Mouse (Mus musculus): ENCODE data around the gene Hp. TPM values are rescaled to one million over a fixed set of nuclear protein-coding genes. Genes with fewer than 3 reads are reported as not detected.
A peak's percentile ranks its signal among the peaks of the same experiment; 100 is the strongest.

Gene Hp
- total and polyA plus RNA-seq, 2 experiments from 2014 or later: 0.41 TPM; not detected in 1

GRCm38 (mm10) chr8:109607650-109608049 lies 28.7 kb upstream of the Hp start:
- H3K27ac ChIP-seq: no peak overlapping the region
- 10% methylated on average over 12 of the region's 12 CpGs for WGBS
- H3K27me3 ChIP-seq (ENCODE audit: insufficient read depth, low read length): no peaks in the 10 kb centered on the region
- peak overlapping the region; percentile 71 for H3K9ac ChIP-seq (replicated peaks; ENCODE audit: low read length)
- H3K9me3 ChIP-seq (ENCODE audit: low read length): no peaks in the 10 kb centered on the region
- peak overlapping the region; percentile 63 for H3K4me3 ChIP-seq (ENCODE audit: low read length)
- DNase-seq (ENCODE audit: low spot score) (peak; percentile 3), ATAC-seq (no peak)
- peaks cover 15% of the 10 kb centered on the region for H3K36me3 ChIP-seq (ENCODE audit: insufficient read depth, low read length)
- no peak for TF ChIP-seq CTCF (IDR thresholded peaks at IDR 0.05; ENCODE audit: low read depth)
- peak overlapping the region; percentile 96 for H3K4me2 ChIP-seq (ENCODE audit: low read depth, low read length)
- H3K4me1 ChIP-seq (ENCODE audit: insufficient read depth, low read length): peaks cover 10% of the 10 kb centered on the region; the same call in 1 of the 2 replicates

GRCm38 (mm10) chr8:109606725-109607124 lies 27.8 kb upstream of the Hp start:
- H3K4me3 ChIP-seq (ENCODE audit: low read length): no peak overlapping the region
- no peak for TF ChIP-seq CTCF (IDR thresholded peaks at IDR 0.05; ENCODE audit: low read depth)
- H3K4me2 ChIP-seq (ENCODE audit: low read depth, low read length): no peak overlapping the region
- no peak overlapping the region for H3K27ac ChIP-seq
- no peak overlapping the region for H3K9ac ChIP-seq (replicated peaks; ENCODE audit: low read length)
- DNase-seq (ENCODE audit: low spot score): no peak
- no peaks in the 10 kb centered on the region for H3K27me3 ChIP-seq (ENCODE audit: insufficient read depth, low read length)
- no peaks in the 10 kb centered on the region for H3K9me3 ChIP-seq (ENCODE audit: low read length)
- no peak for ATAC-seq
- 81% methylated on average over 2 of the region's 2 CpGs for WGBS
- H3K36me3 ChIP-seq (ENCODE audit: insufficient read depth, low read length): peaks cover 22% of the 10 kb centered on the region
- peaks cover 10% of the 10 kb centered on the region; the same call in 1 of the 2 replicates for H3K4me1 ChIP-seq (ENCODE audit: insufficient read depth, low read length)

- ATAC-seq (no peak), DNase-seq (ENCODE audit: low spot score) (peak; percentile 46)
- Histone ChIP-seq H3K4me3 (ENCODE audit: low read length) (no peak overlapping the region), H3K9ac (replicated peaks; ENCODE audit: low read length) (no peak overlapping the region), H3K27me3 (ENCODE audit: insufficient read depth, low read length) (no peaks in the 10 kb centered on the region), H3K4me2 (ENCODE audit: low read depth, low read length) (no peak overlapping the region), H3K9me3 (ENCODE audit: low read length) (no peaks in the 10 kb centered on the region), H3K36me3 (ENCODE audit: insufficient read depth, low read length) (peaks cover 12% of the 10 kb centered on the region), H3K4me1 (ENCODE audit: insufficient read depth, low read length) (no peaks in the 10 kb centered on the region), H3K27ac (no peak overlapping the region)
- WGBS: 52% methylated on average over 8 of the region's 8 CpGs
- TF ChIP-seq CTCF (IDR thresholded peaks at IDR 0.05; ENCODE audit: low read depth): peak; percentile 88
These were observed 16.9 kb upstream of the Hp start for GRCm38 (mm10) chr8:109595854-109596253.

GRCm38 (mm10) chr8:109593117-109593788 lies 14.3 kb upstream of the Hp start:
- peak; percentile 66 for TF ChIP-seq CTCF (IDR thresholded peaks at IDR 0.05; ENCODE audit: low read depth)
- H3K27ac ChIP-seq: no peak overlapping the region
- ATAC-seq: no peak
- no peaks in the 10 kb centered on the region for H3K9me3 ChIP-seq (ENCODE audit: low read length)
- no peak overlapping the region for H3K4me3 ChIP-seq (ENCODE audit: low read length)
- 77% methylated on average over 6 of the region's 6 CpGs for WGBS
- H3K4me1 ChIP-seq (ENCODE audit: insufficient read depth, low read length): no peaks in the 10 kb centered on the region
- no peak overlapping the region for H3K4me2 ChIP-seq (ENCODE audit: low read depth, low read length)
- peak; percentile 56 for DNase-seq (ENCODE audit: low spot score)
- peaks cover 12% of the 10 kb centered on the region for H3K36me3 ChIP-seq (ENCODE audit: insufficient read depth, low read length)
- no peak overlapping the region for H3K9ac ChIP-seq (replicated peaks; ENCODE audit: low read length)
- H3K27me3 ChIP-seq (ENCODE audit: insufficient read depth, low read length): no peaks in the 10 kb centered on the region

GRCm38 (mm10) chr8:109592164-109592563 lies 13.2 kb upstream of the Hp start:
- no peak overlapping the region for H3K9ac ChIP-seq (replicated peaks; ENCODE audit: low read length)
- DNase-seq (ENCODE audit: low spot score) (no peak), ATAC-seq (no peak)
- H3K27ac ChIP-seq: no peak overlapping the region
- H3K27me3 ChIP-seq (ENCODE audit: insufficient read depth, low read length): no peaks in the 10 kb centered on the region
- no peak overlapping the region for H3K4me2 ChIP-seq (ENCODE audit: low read depth, low read length)
- TF ChIP-seq CTCF (IDR thresholded peaks at IDR 0.05; ENCODE audit: low read depth): no peak
- no peaks in the 10 kb centered on the region for H3K4me1 ChIP-seq (ENCODE audit: insufficient read depth, low read length)
- 69% methylated on average over 5 of the region's 5 CpGs for WGBS
- peaks cover 12% of the 10 kb centered on the region for H3K36me3 ChIP-seq (ENCODE audit: insufficient read depth, low read length)
- H3K9me3 ChIP-seq (ENCODE audit: low read length): no peaks in the 10 kb centered on the region
- H3K4me3 ChIP-seq (ENCODE audit: low read length): no peak overlapping the region

- WGBS: 88% methylated on average over 3 of the region's 3 CpGs
- Histone ChIP-seq H3K36me3 (ENCODE audit: insufficient read depth, low read length) (peaks cover 12% of the 10 kb centered on the region), H3K4me1 (ENCODE audit: insufficient read depth, low read length) (no peaks in the 10 kb centered on the region), H3K4me2 (ENCODE audit: low read depth, low read length) (no peak overlapping the region), H3K9me3 (ENCODE audit: low read length) (no peaks in the 10 kb centered on the region), H3K27ac (no peak overlapping the region), H3K9ac (replicated peaks; ENCODE audit: low read length) (no peak overlapping the region), H3K4me3 (ENCODE audit: low read length) (no peak overlapping the region), H3K27me3 (ENCODE audit: insufficient read depth, low read length) (no peaks in the 10 kb centered on the region)
- TF ChIP-seq CTCF (IDR thresholded peaks at IDR 0.05; ENCODE audit: low read depth): no peak
- ATAC-seq: no peak
- DNase-seq (ENCODE audit: low spot score): no peak
These were observed 12.4 kb upstream of the Hp start for GRCm38 (mm10) chr8:109591367-109591766.

- H3K4me2 ChIP-seq (ENCODE audit: low read depth, low read length): no peak overlapping the region
- no peak overlapping the region for H3K27ac ChIP-seq
- no peak for TF ChIP-seq CTCF (IDR thresholded peaks at IDR 0.05; ENCODE audit: low read depth)
- ATAC-seq (no peak), DNase-seq (ENCODE audit: low spot score) (no peak)
- H3K36me3 ChIP-seq (ENCODE audit: insufficient read depth, low read length): peaks cover 12% of the 10 kb centered on the region
- H3K9ac ChIP-seq (replicated peaks; ENCODE audit: low read length): no peak overlapping the region
- 89% methylated on average over 9 of the region's 9 CpGs for WGBS
- H3K4me1 ChIP-seq (ENCODE audit: insufficient read depth, low read length): no peaks in the 10 kb centered on the region
- H3K9me3 ChIP-seq (ENCODE audit: low read length): no peaks in the 10 kb centered on the region
- no peak overlapping the region for H3K4me3 ChIP-seq (ENCODE audit: low read length)
- H3K27me3 ChIP-seq (ENCODE audit: insufficient read depth, low read length): no peaks in the 10 kb centered on the region
These were observed 11.9 kb upstream of the Hp start for GRCm38 (mm10) chr8:109590901-109591300.

Measured in hindbrain, postnatal 0 days (tissue).